Mouse (Mus musculus) ovary, postnatal 14 days (tissue): ENCODE results near the gene Reg3d.
A peak's percentile ranks its signal among the peaks of the same experiment; 100 is the strongest.
"Not testable (repeated sequence)": the region's sequence is repeated elsewhere in the genome, so short reads cannot be mapped to it uniquely, and the experiment has no call there.

Experiments used
- DNase-seq: peaks from one replicate; pipeline ENCODE4 v3.0.0; 2022; ENCODE audit warnings: low spot score

The Reg3d gene

DNA sequence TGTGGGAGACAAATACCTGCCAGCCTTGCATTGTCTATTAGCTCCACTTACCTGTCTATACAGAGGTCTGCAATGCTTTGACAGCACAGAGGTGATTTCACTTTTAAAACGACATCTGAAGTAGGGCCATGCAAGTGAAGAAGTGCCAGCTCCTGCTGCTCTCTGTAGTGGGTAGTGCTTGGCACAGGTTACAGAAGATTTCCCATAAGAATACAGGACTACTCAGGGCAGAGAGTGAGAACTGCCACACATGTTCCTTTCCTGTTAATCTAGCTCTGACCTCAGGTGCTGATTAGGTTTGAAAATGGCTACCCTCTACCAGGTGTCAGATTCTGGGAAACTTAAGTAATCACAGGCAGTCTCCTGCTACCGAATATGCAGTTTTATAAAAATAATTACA, at the start of gene Reg3d:
TSS of gene Reg3d (minus strand) at position 101 of the 400 bp plus-strand sequence.
- no peak for DNase-seq

DNA sequence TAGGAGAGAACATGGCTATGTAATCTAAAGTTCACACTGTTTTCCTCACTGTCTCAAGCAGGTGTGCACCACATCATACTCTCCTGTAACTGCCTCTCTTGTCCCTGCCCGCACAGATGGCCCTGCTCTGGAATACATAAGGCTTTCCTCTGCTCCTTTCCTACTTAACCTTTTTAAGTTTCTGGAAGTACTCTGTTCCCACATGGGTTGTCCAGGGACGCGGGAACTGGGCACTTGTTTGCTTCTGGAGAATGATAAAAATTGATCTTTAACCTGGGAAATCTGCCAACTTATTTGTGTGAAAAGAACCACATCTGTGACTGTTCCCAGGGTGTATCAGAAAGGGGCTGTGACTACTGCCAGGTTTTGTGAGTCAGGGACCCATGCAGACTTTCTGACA, 46.8 kb upstream of the Reg3d start:
- no peak for DNase-seq

GRCm38 (mm10) chr6:78422411-78422810, 43.7 kb upstream of the Reg3d start, which contains the start of gene Reg1:
Gene Reg1 (plus strand): TSS chr6:78422711.
- not testable (repeated sequence) for DNase-seq

GRCm38 (mm10) chr6:78395323-78395722, 16.7 kb upstream of the Reg3d start, which contains the start of gene Reg2:
Gene Reg2 (plus strand): TSS chr6:78395623.
- DNase-seq, result not testable (repeated sequence)

DNA sequence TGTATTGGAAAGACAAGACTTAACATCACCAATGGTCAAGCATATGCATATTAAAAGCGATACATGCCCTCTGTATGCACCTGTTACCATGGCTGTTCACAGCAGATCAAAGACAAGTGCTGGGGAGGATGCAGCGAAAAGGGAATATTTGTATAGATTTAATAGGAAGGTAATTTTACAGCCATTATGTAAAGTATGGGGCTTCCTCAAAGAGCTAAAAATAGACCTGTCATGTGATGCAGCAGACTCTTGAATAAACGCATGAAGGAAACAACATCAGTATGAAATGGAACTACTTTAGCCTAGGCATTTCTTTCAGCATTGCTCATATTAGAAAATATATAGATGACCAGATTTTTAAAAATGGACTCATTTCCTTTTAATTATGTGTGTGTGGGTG, 6.9 kb upstream of the Reg3d start:
- DNase-seq, result no peak

GRCm38 (mm10) chr6:78380409-78380808, 1.7 kb upstream of the Reg3d start, which contains the start of gene Reg3a:
Gene Reg3a (plus strand): TSS chr6:78380709.
- no peak for DNase-seq

DNA sequence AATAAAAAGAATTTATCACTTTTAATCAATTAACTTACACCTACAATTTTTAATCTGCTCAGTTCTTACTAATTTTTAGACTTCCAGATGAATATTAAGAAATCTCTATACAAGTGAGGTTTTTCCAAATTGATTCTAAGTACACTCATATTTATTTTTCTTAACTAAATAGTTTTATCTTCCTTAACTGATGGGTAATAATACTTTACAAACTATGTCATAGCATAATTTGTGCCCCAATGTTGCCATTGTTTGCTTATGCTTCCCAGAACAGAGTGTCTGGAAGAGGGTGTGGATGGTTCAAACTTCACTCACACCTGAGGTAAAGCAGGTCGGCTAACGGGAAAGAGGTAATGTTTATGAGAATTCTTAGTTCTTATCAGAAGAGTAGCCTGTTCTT, 8.3 kb downstream of the Reg3d start, which contains the start of gene Reg3b:
TSS of gene Reg3b (plus strand) at position 301 of the 400 bp plus-strand sequence.
- DNase-seq, result no peak

DNA sequence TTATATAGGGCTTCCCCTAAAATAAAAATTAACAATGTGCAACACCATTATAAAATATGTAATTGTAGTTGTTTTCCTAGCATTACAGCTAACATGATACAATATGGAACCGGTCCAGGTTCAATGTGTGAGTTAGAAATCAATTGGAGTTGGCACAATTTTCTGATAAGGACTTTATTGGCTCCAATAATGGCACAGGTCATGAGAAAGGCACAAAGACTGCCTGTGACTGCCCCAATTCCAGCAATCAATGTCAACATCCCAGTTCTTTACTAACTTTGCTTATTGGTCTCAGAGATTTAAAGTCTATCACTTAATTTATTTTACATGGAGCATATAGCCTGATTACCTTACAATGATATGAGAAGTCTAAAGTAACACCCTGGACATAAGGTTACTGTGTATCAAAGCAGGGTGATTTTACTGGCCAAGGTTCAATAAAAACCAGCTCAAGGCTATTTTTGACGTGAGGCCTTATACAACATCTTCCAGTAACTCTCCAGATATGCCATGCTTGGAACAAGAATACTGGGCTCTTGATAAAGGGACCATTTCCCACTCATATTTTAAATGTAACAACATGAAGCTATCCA, 16.6 kb downstream of the Reg3d start:
- DNase-seq, result no peak

- no peak for DNase-seq
Measured at GRCm38 (mm10) chr6:78341689-78342088, 37.0 kb downstream of the Reg3d start.

DNA sequence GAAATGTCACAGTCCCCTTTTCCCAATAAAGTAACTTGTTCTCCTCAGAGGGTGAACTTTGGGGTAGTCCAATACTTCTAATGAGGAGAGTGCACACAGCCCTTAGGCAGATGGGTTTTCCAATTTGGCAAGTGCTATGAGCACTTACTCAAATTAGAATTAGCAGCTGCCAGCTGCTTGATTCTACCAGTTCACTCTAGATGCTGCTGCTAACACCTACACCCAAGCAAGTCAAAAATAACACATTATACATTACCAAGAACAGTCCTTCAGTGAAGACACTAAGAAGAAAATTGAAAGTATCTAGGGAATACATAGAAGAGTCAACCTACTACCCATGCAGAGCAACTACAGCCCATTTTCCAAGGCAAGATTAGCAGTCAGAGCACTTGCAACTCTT, 38.4 kb downstream of the Reg3d start:
- DNase-seq, result no peak

DNA sequence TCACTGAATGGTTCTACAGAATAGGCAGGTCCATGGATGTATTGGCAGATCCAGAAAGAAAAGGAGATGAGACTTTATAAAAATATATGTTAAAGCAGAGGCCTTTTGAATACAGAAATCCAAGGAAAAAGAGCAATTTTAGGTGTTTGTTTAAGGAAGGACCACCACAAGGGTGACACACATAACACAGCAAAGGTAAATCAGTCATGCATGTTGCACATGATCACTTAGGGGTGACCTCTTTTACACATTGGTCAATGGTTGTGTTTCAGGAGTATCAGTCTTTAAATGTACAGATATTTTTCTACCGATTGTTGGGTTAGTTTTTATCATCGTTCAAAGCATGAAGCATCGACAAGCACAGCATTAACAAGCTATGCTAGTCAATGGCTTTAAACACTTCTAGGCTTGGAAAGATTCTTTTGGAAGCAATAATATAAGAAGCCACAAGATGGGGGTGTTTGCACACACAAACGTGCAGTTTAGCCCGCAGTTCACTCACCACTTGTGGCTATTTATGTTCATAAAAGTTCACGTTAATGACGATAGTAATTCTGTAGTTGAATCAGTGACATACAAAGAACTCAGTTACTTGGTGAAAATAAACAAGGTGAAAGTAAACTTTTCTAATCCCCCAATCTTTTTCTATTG, 46.6 kb downstream of the Reg3d start:
- peak; percentile 21 for DNase-seq

DNA sequence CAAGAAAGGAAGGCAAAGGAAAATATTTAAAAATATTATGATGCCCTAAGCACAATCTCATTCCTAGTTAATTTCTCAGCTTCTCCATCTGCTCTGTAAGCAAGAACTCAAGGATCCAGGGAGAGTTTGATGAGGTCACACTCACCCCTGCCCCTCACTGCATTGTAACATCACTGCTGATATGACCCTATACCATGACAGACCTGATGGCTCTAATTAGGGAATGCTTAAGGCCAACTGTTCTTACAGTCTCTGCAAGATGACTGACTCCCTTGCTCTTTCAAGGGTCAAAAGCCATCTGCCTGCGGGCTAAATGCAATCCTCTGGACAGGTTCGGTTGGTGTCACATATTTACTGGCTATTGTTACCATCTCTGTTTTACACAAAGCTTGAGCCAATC, 49.5 kb downstream of the Reg3d start:
- DNase-seq, result no peak

- no peak for DNase-seq
Measured at GRCm38 (mm10) chr6:78327798-78328197, 50.9 kb downstream of the Reg3d start.
